Mouse (Mus musculus): ENCODE data around the gene Ccdc125.

- TF ChIP-seq EP300 (optimal IDR thresholded peaks at IDR 0.05) (no peak), CTCF (IDR thresholded peaks at IDR 0.05; ENCODE audit: low read depth) (no peak)
Observed at GRCm38 (mm10) chr13:100682837-100683236, 13.3 kb downstream of the Ccdc125 start.
